Mouse (Mus musculus) midbrain, embryonic 13.5 days (tissue): ENCODE data around the gene Gm3752. TPM values are rescaled to one million over a fixed set of nuclear protein-coding genes. Genes with fewer than 3 reads are reported as not detected.
"Not testable (repeated sequence)": the region's sequence is repeated elsewhere in the genome, so short reads cannot be mapped to it uniquely, and the experiment has no call there.

ENCODE experiments used
- ATAC-seq: fragments of 200-750 bp; cut with Nextera tagmentation; 2 replicates; pipeline ENCODE4 v1.8.0; 2017; ENCODE audit warnings: mild to moderate bottlenecking, moderate TSS enrichment, moderate library complexity
- H3K27ac ChIP-seq: fragments of 300-500 bp; sonication (generic); 2 replicates; pipeline ENCODE4 v1.5.1; 2015; ENCODE audit warnings: inconsistent platforms, mild to moderate bottlenecking, moderate library complexity
- H3K27me3 ChIP-seq: fragments of 300-500 bp; sonication (generic); 2 replicates; pipeline ENCODE4 v1.6.1; 2015; ENCODE audit warnings: mild to moderate bottlenecking, inconsistent platforms
- H3K36me3 ChIP-seq: fragments of 300-500 bp; sonication (generic); 2 replicates; pipeline ENCODE4 v1.6.1; 2015; ENCODE audit warnings: mild to moderate bottlenecking, inconsistent platforms
- H3K4me1 ChIP-seq: fragments of 300-500 bp; sonication (generic); replicated peaks from 2 replicates; pipeline ENCODE4 v1.6.1; 2015; ENCODE audit warnings: inconsistent platforms
- H3K4me2 ChIP-seq: fragments of 300-500 bp; sonication (generic); replicated peaks from 2 replicates; pipeline ENCODE4 v1.6.1; 2015; ENCODE audit warnings: moderate library complexity, mild to moderate bottlenecking, inconsistent platforms
- H3K4me3 ChIP-seq: fragments of 300-500 bp; sonication (generic); replicated peaks from 2 replicates; pipeline ENCODE4 v1.5.1; 2015; ENCODE audit warnings: mild to moderate bottlenecking, inconsistent platforms
- H3K9ac ChIP-seq: fragments of 300-500 bp; sonication (generic); replicated peaks from 2 replicates; pipeline ENCODE4 v1.6.1; 2015; ENCODE audit warnings: mild to moderate bottlenecking, inconsistent platforms
- H3K9me3 ChIP-seq: fragments of 300-500 bp; sonication (generic); 2 replicates; pipeline ENCODE4 v1.6.1; 2016; ENCODE audit warnings: mild to moderate bottlenecking, inconsistent platforms
- WGBS: fragments of 180-500 bp; shearing (Covaris S2); methylation state at CpG from one replicate; pipeline ENCODE4 v1.1.7; 2015; 5-methylcytosine and 5-hydroxymethylcytosine counted together
- polyA plus RNA-seq: library from polyadenylated mRNA; unstranded; fragments of >200 nt; fragmentation: Nextera tagmentation; extraction: Ambion mirVana; gene quantifications from 2 replicates; pipeline ENCODE4 v1.2.1, GENCODE M21; 2015

Gm3752 gene
- 6.3 and 8.2 TPM in 2 replicates for polyA plus RNA-seq

DNA sequence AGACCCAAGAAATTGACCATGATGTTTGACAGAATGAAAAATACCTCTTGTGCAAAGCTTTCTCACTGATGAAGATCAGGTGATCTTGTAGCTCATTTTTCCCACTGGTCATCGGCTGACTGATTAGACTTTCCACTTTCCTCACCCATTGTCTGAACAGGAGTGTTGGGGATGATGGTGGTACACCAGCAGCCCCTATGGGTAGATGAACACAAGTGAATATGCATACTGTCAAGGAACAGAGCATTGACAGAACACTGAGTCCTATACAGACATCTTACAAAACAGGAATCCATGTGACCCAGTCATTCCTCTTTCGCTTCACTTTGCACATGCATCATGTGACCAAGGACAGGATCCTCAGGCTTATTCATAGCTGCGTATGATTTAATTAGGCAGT, at the start of gene Gm3752:
Gene Gm3752, minus strand, starts transcription at position 101 of the 400 bp plus-strand sequence.
- not testable (repeated sequence) for H3K27ac ChIP-seq, ATAC-seq, H3K36me3 ChIP-seq, H3K9me3 ChIP-seq, H3K4me1 ChIP-seq, H3K9ac ChIP-seq, H3K27me3 ChIP-seq, H3K4me3 ChIP-seq, H3K4me2 ChIP-seq
- 82% methylated on average over 1 of the region's 3 CpGs for WGBS

DNA sequence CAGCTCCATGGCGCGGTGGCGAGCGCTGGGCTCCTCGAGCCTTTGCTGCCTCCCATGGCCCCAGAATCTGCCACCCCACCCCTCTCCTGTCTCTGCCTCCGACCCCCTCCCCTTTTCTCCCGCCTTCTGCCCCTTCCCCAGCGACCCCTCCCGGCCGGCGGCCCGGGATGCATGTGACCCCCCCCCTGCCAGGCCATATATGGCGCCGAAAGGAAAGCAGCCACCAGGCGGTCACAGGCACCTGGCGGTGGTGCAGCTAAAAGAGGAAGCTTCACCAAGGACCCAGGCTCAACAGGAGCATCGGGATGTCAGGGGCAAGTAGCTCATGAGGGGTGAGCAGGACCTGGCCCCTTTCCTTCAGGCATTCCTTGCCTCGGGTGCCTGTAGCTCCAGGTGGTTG, 5.2 kb upstream of the Gm3752 start:
- H3K4me1 ChIP-seq, H3K36me3 ChIP-seq, ATAC-seq, H3K9me3 ChIP-seq, H3K27ac ChIP-seq, H3K27me3 ChIP-seq: not testable (repeated sequence)
- Histone ChIP-seq H3K4me3 (peak overlapping the region; percentile 40), H3K4me2 (peak overlapping the region; percentile 57), H3K9ac (peak overlapping the region; percentile 57)
- WGBS, result 0% methylated on average over 10 of the region's 18 CpGs

GRCm38 (mm10) chr14:7450817-7451216, 32.7 kb downstream of the Gm3752 start, which contains the start of gene Gm3755:
TSS of gene Gm3755 (minus strand) at chr14:7450917.
- no CpG with 5 or more reads among the region's 2 CpGs for WGBS
- H3K4me1 ChIP-seq, H3K36me3 ChIP-seq, H3K9me3 ChIP-seq, ATAC-seq, H3K9ac ChIP-seq, H3K4me2 ChIP-seq, H3K4me3 ChIP-seq, H3K27me3 ChIP-seq, H3K27ac ChIP-seq: not testable (repeated sequence)

DNA sequence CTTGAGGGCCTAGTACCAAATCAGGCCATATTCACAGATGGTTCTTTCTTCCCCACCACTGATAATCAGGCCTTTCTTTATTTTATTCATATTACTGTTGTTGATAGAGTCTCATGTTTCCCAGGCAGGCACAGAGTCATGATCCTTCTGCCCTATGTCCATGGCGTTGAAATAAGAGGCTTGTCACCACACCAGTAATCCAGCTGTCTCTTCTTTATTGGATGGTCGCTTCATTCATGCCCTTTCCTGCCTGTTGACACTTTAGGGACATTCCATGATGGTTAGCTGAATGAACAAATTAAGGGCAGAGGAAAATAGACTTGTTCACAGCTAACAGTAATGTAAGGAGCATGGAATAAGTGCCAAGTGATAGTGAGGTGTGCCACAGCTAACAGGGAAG, 61.1 kb downstream of the Gm3752 start:
- not testable (repeated sequence) for H3K4me2 ChIP-seq, ATAC-seq
- WGBS, result 76% methylated on average over 2 of the region's 2 CpGs

More for the DNA sequence above, 61.1 kb downstream of the Gm3752 start:
- not testable (repeated sequence) for H3K9ac ChIP-seq, H3K4me3 ChIP-seq, H3K27ac ChIP-seq, H3K36me3 ChIP-seq, H3K27me3 ChIP-seq, H3K9me3 ChIP-seq, H3K4me1 ChIP-seq

Other genes with a start within 250 kb of the Gm3752 start
- gene Gm3727, start 219.0 kb downstream of the Gm3752 start, polyA plus RNA-seq, result not detected in 2 replicates
- 4.2 and 5.2 TPM in 2 replicates for gene Gm3739, start 168.7 kb downstream of the Gm3752 start, polyA plus RNA-seq
- not detected in 2 replicates for gene Gm5797, start 151.4 kb downstream of the Gm3752 start, polyA plus RNA-seq
- gene Gm8374, start 118.6 kb downstream of the Gm3752 start, polyA plus RNA-seq, result not detected in 2 replicates
- gene Gm3755, start 32.8 kb downstream of the Gm3752 start, polyA plus RNA-seq, result 0.14 and 0.40 TPM in 2 replicates
- 3.9 and 4.4 TPM in 2 replicates for gene Gm3558, start 84.8 kb upstream of the Gm3752 start, polyA plus RNA-seq
- gene Gm10338, start 111.8 kb upstream of the Gm3752 start, polyA plus RNA-seq, result not detected in 2 replicates
- not detected in 2 replicates for gene Gm10128, start 160.2 kb upstream of the Gm3752 start, polyA plus RNA-seq